Mouse (Mus musculus) adrenal gland (tissue): ENCODE measurements around the gene Mansc1.

ENCODE experiments used
- intact Hi-C: fragments of 180-260 bp; cut with DNase I; formaldehyde crosslinking; loops from one replicate; pipeline ENCODE4 v1.15.1; 2025

Gene Mansc1

DNA sequence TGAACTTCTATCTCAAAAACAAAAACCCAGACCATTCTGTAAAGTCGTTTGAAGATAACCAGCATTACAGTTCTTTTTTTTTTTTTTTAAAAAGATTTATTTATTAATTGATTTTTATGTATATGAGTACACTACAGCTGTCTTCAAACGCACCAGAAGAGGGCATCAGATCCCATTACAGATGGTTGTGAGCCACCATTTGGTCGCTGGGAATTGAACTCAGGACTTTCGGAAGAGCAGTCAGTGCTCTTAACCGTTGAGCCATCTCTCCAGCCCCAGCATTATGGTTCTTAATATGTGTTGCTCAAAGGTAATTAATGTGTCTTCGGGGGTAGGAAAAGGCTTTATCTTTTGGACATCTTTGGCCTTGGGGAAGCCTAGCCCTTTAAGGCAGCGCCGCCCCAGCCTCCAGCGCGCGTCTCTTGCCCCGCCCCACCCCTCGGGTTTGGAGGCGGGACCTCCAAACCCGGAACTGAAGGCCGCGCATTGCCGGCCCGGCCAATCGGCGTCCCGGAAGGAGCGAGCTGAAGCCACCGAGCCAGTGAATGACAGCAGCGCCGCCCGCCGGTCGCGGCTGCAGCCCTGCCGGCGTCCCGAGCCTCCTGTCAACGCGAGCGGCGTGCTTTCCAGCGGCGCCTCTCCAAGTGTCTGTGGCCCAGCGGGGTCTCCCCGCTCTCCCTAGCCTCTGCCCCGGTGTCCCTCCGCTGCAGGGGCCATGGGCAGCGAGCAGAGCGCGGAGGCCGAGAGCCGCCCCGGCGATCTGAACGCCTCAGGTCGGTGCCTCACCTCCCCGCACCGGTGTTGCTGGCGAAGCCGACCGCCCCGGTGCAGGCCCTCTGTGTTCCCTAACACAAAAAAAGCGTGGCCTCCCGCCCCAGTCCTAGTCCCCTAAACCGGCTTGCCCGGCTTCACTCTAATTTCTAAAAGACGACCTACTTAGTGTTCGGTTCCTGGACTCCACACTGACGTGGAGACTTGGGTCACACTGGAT, 8.5 kb upstream of the Mansc1 start:
- intact Hi-C loops, result loop anchor here (2.0 to 10.0 kb wide), 2 partner anchors 24 to 294 kb away; no protein-coding TSS in a partner anchor

DNA sequence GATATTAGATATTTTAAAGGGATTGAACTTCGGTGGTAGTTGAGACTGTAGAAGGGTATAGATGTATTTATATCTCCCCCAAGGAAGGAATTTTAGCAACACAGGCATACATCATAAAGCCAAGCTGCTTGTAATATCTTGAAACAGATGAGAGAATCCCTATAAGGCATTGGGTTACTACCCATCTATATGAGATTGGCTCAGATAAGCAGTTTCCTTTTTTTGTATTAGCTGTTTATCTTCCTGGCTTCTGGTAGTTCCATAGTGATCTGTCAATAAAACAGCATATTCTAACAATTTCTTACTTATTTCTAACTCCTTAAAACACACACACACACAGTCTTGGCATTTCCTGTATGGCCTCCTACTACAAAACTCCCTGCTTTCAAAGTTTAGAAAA, 7.6 kb upstream of the Mansc1 start:
- intact Hi-C loops, result loop anchor here (2.0 to 10.0 kb wide), 2 partner anchors 23 to 295 kb away; no protein-coding TSS in a partner anchor

DNA sequence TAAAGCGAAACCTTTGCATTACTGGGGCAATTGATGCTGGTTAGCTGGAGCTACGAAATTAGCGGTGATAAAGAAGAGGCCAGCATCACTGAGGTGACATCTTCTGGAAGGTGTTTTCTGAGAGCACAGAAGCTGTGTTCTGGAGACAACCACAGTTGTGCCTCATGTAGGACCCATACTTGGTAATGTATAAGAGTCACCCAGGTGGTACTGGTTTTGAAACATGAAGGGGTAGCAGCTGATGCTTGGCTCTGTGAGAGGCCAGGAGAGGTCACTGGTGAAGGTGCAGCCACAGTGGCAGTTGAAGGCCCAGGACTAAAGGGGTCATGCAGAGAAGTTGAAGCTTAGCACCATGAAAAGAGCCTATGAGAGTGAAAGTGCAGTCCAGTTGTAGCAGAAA, 6.9 kb upstream of the Mansc1 start, which contains the start of gene Borcs5:
Gene Borcs5 (plus strand): TSS at position 301 of the 400 bp plus-strand sequence.
- intact Hi-C loops, result no loop called here

DNA sequence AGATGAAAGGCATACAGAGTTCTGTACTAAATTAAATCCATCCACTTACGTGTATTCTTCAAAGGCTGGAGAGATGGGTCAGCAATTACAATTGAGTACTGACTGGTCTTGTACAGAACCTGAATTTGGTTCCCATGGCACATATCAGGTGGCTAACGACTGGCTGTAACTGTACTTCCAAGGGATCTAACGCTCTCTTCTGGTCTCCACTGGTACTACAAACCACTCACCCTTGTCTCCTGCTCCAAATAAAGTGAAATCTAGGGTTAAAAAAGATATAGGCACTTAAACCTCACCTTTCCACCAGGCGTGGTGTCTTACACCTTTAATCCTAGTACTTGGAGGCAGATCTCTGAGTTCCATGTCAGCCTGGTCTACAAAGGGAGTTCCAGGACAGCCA, 4.2 kb upstream of the Mansc1 start:
- intact Hi-C loops, result no loop called here

DNA sequence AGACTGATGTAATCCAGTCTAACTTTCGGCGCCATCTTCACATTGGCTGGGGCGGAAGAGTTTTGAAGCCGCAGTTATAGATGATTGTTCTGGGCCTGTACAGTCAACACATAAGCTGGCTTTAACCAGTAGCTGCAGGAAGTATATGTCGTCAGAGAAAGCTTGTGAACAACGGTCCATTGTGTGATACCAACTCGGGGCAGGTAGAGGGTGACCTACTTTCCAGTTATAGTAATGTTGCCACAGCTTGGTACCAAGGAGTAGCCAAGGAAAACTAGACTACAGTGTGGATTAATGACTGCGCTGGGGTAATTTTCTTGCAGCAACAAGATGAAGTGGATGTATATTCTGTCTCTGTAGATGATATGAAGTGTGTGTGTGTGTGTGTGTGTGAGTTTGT, 1.3 kb upstream of the Mansc1 start:
- intact Hi-C loops, result no loop called here

DNA sequence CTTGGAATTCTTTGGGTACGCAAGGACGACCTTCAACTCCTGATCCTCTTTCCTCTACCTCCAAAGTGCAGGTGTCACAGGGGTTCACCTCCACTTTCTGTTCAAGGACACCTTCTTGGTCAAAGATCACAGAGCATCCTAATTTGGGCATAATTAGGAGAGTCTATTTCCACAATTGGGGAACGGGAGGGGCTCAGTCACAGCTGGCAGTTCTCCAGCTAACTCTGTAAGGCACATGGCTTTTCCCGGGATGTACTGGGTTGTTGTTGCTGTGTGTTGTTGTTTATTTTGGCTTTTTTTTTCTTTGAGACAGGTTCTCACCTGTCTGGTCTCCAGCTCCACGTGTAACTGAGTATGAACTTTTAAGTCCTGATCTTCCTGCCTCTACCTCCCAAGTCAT, 468 bp upstream of the Mansc1 start:
- intact Hi-C loops, result no loop called here

DNA sequence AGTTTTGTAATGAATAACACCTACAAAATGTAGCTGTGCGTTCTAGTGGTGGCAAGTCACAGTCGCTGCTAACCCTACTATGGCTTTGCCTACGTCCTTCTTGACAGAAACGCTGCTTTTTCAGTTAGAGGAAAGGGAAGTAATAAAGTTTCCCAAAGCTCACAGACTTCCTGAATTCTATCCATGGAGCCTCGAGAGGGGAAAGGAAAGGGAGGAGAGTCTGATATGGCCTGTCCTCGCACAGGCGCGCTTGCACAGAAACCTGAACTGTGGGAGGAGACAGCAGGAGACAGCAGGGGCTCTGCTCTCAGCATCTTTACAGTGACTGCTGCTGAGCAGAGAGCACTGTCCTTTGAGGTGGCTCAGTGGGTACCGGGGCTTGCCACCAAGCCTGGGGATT, 1.8 kb downstream of the Mansc1 start:
- intact Hi-C loops, result no loop called here

DNA sequence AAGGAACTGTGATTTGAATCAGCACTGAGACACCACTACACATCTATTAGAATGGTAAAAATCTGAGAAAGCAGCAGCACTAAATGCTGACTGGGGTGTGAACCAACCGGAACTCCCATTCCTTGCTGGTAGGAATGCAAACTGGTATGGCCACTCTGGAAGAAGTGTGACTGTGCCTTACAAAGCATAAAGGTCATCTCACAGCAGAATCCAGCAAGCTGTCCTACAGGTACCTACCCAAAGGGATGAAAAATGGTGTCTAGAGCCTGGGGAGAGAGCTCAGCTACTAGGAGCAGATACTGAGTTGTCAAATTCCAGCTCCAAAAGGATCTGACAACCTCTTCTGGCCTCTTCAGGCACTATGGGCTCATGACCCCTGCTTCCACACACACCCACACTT, 5.7 kb downstream of the Mansc1 start:
- intact Hi-C loops, result no loop called here

DNA sequence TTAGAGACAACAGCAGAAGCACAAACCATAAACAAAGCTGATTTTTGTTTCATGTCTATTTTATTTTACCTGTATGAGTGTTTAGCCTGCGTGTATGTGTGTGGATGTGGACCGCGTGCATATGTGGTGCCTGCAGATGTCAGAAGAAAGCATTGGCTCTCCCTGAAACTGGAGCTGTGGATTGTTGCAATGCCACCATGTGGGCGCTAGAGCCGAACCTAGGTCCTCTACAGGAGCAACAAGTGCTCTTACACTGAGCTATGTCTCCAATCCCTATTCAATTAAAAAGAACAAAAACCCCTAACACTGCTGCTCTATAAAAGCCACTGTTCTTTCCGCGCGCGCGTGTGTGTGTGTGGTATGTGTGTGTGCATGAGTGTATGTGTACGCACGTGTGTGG, 6.9 kb downstream of the Mansc1 start:
- intact Hi-C loops, result no loop called here

DNA sequence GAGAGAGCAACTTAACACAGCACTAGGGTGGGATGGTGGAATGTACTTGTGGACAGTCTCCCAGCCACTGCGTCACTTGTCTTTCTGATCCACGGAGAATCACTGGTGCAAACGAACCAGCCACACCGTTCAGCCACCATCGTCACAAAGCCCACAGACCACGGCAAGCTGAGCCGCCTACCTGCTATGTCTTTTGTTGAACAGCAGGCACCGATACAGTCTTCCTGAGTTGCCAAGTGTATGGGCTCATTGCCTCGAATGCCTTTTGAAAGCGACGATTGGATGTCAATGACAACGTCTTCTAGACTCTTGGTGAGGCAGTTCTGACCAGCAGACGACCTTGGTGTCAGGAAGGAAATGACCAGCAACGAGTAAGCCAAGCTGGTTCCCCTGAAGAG, 10.7 kb downstream of the Mansc1 start:
- intact Hi-C loops, result no loop called here

DNA sequence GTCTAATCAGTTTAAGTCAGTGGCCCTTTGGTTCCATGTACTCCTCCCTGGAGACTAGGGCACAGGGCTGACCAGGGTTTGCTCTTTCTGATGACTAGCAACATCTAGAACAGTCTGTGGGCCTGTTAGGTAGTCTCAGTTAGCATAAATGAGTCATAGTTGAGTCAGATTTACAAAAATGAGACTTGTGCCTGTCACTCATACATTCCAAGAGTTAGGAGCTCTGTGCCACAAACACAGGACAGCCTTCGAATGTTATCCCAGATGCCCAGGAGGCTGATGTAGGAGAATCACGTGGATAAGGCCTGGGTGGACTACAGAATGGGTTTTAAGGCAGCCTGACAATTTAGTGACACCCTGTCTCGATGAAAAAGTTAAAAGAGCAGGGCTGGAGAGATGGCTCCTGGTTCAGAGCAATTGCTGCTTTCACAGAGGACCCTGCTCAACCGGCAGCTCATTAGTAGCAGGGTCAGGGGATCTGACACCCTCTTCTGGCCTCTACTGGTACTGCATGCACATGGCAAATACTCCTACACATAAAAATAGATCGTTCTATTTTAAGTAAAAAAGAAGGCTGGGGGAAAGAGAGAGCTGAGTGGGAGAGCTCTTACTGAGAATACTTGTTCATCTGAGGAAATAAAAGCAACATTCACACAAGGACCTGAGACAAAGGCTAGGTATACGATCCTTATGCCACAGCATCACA, 11.3 kb downstream of the Mansc1 start:
- intact Hi-C loops, result no loop called here

DNA sequence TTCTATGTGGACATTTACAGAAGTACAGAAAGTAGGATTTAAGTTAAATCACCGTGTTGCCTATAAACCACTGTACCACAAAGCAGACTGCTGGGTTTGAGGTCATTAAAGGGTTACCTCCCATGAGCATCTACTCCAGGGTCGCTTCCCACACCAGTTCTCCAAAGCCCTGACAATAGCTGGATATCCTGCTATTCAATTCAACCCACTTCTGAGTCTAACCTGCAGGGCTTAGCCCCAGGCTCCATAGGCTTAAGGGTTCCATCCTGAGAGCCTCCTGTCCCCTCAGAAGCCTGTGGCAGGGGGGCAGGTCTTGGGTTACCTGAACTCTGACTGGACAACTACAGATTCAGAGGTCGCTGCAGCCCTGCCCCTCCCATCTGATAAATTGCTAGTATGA, 12.2 kb downstream of the Mansc1 start:
- intact Hi-C loops, result no loop called here

DNA sequence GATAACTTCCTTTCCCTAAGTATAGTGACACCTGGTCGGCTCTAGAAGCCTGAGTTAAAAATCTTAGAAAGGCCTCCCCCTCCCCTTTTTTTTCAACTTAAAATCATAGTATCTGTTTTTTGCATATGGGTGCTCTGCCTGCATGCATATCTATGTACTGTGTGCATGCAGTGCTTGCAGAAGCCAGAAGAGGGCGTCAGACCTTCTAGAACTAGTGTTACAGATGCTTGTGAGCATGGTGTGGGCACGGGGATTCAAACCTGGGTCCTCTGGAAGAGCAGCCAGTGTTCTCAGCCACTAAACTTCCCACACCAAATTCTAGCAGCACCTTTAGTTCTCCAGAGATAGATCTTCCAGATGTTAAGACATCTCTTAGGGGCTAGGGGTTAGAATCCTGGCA, 14.7 kb downstream of the Mansc1 start:
- intact Hi-C loops, result loop anchor here (2.0 kb wide), 1 partner anchor 23 kb away; no protein-coding TSS in a partner anchor

DNA sequence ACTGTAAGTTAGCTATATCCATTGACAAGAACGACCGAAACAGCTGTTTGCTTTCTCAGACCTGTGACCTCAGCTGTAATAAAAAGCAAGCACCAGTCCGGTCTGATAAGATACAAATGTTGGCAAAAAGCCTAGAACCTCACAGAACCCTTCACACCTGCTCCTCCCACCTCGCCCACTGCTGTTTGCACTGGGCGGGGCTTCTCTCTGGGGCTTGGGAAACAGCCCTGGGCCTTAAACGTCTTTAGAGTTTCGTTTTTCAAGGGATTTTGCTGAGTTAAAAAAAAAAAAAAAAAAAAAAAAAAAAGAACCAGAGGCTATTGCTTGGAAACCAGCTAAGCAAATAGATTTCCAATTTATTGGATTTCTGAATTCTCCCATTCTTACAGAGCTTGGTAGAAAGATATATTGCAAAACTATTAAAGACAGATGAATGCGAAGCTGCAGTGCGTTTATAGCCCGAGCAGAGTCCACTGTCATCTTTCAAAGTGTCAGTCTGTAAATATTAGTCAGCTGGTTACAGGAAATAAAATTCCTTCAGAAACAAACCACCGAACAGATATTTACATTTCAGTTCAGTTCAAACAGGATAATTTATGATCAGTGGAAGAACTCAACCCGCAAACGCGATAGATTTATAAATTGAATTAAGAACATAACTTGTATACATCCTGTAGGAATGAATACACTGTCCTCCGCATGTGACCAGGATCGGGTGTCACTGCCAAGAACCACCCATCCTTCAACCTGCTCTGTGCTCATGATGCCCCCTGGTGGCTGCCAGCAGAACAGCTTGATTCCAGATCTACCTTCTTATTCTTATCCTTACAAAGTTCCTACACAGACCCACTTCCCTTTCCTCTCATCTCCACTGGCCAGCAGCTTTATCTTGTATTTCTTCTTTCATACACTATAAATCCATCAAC, 17.3 kb downstream of the Mansc1 start:
- intact Hi-C loops, result loop anchor here (1.0 kb wide), 1 partner anchor 190 kb away; no protein-coding TSS in a partner anchor

DNA sequence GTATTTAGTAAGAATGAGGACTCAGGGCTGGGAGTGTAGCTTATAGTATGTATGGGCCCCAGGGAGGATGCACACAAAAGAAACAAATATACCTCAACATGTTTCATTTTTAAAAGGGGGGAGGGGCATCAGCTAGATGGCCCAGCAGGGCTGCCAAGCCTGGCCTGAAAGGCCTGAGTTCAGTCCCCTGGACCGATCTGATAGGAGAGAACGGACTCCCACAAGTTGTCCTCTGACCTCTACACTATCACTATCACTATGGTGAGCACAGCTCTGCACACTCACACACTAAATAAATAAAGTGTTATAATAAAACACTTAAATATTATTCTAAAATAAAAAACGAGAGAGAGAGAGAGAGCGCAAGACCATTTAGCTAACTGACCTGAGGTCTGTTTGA, 18.0 kb downstream of the Mansc1 start:
- intact Hi-C loops, result no loop called here

DNA sequence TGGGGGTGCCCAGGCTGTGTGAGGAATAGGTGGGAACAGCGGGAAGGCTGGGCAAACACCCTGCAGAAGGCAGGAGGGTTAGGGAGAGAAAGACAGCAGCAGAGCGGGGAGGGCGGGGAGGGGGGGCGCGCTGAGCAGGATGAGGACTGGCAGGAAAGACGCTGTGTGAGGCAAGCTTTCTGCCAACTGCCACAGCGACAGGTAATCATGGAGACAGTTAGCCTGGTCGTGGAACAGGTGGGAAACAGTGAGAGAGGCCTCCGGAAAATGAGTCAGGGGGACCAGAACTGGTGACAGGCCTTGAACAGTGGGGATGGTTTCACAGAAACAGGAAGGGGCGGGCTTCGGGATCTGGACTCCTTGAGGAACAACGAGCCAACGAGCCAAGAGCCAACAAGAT, 20.4 kb downstream of the Mansc1 start:
- intact Hi-C loops, result no loop called here

DNA sequence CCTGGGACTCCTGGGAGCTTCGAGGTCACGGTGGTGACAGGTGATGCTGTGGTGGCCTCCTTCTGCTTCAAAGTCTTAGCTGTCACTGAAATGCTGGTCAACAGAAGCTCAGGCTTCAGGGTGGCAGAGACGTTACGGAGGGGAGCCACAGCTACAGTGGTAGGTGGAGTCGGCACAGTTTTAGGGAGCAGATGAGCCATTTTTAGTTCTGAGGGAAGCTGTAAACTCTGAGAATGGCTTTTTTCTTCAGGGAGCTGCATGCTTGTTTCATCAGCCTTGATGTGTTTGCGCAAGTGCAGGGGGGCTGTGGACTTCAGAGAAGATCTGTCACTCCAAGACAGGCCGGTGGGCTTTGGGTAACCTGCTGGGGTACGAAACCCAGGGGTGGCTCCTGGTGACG, 21.9 kb downstream of the Mansc1 start:
- intact Hi-C loops, result no loop called here

DNA sequence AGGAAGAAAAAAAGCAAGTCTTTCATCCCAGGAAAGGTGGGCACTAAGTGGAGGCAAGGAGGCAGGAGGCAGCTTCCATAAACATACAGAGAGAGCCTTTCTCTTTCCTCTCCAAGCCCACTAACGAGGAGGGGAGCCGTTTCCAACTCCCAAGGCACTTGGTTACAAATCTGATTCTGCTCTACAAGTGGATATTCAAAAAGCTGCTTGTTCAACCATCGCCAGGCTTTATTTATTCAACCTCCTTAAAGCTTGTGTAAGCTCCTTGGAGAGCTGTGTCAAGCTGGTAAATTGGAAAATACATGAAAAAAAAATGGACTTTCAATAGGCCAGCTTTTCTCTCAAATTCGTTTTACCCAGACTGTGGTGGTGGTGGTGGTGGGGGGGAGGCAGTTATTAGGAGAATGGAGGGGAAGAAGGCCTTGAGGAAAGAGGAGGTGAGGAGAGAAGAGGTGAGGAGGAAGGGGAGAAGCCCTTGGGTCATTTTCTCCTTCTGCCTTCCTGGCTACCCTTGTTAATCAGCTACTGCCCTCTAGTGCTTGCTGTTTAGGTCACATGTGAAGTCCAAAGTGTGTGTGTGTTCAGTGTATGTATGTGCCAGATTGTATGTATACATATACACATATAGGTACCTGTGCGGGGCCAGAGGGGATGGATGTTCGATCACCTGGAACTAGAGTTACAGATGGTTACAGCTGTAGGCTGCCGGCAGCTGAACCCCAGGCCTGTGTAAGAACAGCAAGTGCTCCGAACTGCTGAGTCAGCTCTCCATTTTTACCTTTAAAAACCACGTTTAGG, 25.1 kb downstream of the Mansc1 start:
- intact Hi-C loops, result loop anchor here (5.0 kb wide), 1 partner anchor 40 kb away; the partner anchor contains the start of gene Lrp6

DNA sequence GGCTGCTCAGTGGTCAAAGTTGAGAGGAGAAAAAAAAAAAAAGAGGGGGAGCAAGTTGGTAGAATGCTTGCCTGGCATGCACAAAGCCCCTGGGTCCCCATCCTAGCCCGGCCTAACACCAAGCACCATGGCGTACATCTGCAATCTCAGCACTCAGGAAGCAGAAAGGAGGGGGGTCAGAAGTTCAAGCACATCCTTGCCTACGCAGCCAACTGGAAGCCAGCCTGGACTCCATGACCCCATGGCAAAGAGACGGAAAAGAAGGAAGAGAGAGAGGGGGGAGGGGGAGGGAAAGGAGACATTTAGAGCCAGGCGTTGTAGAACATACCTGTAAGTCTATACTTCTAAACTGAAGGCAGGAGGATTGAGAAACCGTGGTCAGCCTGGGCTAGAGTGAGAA, 25.7 kb downstream of the Mansc1 start:
- intact Hi-C loops, result loop anchor here (5.0 kb wide), 1 partner anchor 39 kb away; the partner anchor contains the start of gene Lrp6

DNA sequence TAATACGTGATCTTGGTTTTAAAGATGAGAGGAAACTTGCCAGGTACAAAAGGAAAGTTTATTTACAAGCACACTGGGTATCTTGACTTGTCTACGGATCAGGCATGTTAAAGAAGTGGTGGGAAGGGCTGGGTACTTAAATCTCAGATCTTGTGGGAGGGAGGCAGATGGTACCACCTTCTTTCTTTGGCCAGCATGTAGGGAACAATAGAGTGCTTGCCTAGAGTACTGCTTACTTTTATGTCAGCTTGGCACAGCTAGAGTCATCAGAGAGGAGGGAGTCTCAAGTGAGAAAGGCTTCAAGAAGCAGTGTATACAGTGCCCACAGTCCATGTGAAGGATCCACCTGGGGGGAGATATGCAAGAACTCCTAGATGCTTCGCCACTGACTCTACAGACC, 27.1 kb downstream of the Mansc1 start:
- intact Hi-C loops, result loop anchor here (5.0 kb wide), 1 partner anchor 38 kb away; the partner anchor contains the start of gene Lrp6
